Mouse (Mus musculus) lung, postnatal 4 days (tissue): ENCODE measurements at regions not wholly inside any gene's neighbourhood (a gene's known extent, or its start where the extent isn't known, plus 50 kb on each side); places are given as distances from the start of the nearest gene placed in this dataset.

ENCODE experiments used
- DNase-seq, 2 experiments: peaks; one replicate each; pipeline ENCODE4 v3.0.0; 2021

GRCm38 (mm10) chr2:133020173-133020837, 74.6 kb upstream of the Fermt1 start:
- DNase-seq: peak; percentile 55 to 69

GRCm38 (mm10) chr2:133021244-133021643, 75.5 kb upstream of the Fermt1 start:
- no peak for DNase-seq

GRCm38 (mm10) chr2:133027038-133027437, 81.3 kb upstream of the Fermt1 start:
- no peak for DNase-seq

GRCm38 (mm10) chr2:133035421-133035820, 89.7 kb upstream of the Fermt1 start:
- DNase-seq: no peak

GRCm38 (mm10) chr2:133040708-133041107, 95.0 kb upstream of the Fermt1 start:
- no peak for DNase-seq

DNA sequence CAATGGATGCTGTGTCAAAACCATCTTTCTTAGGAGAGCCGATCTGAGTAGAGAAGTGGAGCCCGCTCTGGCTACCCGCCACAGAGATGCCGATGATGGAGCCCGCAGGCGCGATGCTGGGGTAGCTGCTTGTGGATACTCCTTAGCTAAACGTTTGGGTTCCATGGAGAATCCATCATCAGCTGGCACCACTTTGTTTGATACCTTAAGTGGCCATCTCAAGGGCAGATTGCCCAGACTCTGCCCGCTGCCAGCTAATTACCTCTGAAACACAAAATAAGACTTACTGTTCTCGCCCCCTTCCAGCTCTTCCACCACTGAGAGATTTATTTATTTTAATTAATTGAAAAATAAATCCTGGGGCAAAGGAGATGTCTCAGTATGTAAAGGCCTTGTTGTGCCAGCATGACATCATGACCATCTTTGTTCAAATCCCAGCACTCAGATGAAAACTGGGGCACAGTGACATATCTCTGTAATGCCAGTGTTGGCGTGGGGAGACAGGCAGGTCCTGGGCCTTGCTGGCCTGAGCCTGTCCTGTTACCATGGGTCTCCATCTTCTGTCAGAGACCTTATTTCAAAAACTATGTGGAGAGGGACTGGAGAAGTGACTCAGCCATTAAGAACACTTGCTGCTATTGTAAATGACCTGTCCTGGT, 132.1 kb upstream of the Fermt1 start:
- DNase-seq: no peak

GRCm38 (mm10) chr2:133090976-133091375, 145.3 kb upstream of the Fermt1 start:
- DNase-seq: no peak

DNA sequence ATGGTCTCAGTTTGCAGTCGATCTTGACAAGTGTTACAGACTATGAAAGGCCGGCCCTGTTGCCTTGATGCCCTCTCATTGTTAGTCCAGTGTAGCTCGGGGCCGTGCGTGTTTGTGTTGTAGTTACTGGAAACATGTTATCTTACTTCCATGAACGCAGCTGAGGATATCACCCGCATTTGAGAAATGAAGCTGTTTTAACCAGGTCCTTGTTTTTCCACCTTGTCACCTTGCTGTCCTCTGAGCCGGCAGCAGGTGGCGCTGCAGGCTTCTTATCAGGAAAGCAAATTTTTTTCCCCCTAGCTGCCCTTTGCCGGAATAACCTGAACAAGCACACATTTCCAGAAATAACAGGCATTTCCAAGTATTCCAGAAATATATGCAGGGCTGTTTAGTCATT, 167.9 kb upstream of the Fermt1 start:
- DNase-seq: peak; percentile 61 to 67

DNA sequence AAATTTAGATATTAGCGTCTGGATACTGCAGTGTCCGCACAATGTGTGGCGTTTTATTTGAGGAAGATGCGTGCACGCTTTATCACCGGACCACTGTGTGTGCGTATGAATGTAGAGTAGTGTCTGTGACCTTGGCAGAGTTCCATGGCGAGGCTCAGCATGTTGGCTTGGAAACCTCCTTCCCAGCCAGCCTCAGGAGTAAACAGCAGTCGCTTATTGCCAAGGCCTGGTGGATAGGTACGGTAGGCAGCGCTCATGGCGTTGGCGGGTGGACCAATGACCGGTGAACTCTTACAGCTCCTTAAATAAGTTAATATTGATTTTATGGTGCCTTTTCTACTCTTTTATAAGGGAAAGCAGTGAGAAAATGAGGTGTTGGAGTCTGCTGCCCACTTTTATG, 172.9 kb upstream of the Fermt1 start:
- peak in 1 of 2 experiments; percentile 6 for DNase-seq

- no peak for DNase-seq
These were observed 179.6 kb upstream of the Fermt1 start for GRCm38 (mm10) chr2:133125212-133125801.

GRCm38 (mm10) chr2:133134878-133135277, 189.2 kb upstream of the Fermt1 start:
- no peak for DNase-seq

DNA sequence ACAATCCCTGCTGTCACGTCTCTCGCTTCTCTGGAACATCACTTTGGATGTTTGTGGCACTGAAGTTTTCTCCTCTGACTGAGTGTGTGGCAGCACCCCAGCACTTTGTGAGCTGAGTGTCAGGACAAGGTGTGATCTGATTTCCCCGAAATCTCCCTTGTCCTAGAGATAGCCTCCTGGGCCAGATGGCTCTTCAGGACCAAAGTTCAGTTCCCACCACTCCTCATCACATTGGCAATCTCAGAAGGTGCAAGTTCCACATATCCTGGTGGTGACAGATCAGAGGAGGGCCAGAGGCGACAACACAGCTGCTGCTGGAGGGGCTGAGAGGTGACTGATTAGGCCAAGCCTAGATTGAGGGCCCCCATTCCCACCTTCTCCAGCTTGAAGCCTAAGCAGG, 193.2 kb upstream of the Fermt1 start:
- DNase-seq: no peak

- DNase-seq: peak; percentile 71 to 86
These were observed 195.8 kb upstream of the Fermt1 start for GRCm38 (mm10) chr2:133141341-133142035.

- no peak for DNase-seq
These were observed 206.8 kb upstream of the Fermt1 start for GRCm38 (mm10) chr2:133152461-133152860.

DNA sequence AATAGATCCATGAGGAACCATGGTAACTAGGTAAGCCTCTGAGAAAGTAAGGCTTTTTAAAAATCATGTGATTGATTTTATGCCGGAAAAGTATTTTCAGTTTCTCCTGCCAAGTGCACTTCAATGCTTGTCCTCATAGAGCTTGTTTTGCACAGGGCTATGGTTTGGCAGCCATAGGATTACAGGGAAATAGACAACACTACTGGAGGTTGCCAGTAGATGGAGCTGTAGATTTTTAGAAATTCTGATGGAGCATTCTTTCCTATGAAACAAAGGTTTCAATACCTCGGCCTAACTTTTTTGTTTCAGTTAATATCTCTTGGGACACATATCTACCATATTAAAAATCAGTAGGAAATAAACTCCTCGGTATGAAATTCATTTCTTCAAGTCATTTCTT, 210.8 kb upstream of the Fermt1 start:
- DNase-seq: peak in 1 of 2 experiments; percentile 28

DNA sequence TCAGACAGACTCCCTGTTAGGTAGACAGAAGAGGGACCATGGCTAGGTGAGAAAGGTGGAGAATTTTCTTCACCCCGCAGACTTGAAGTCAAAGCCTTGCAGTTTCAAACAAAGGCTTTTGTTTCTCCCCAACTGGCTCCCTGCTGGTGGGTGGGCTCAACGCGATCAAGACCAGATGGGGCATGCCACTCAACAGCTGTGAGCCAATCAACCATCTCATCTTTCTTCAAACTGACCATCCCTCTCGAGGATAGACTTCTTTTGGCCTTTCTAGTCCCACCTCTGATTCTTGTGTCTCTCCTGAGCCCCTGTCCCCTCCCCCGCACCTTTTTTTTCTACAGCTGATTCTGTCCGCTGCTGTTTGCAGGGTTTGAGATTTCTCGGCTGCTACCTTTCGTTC, 212.5 kb upstream of the Fermt1 start:
- no peak for DNase-seq

DNA sequence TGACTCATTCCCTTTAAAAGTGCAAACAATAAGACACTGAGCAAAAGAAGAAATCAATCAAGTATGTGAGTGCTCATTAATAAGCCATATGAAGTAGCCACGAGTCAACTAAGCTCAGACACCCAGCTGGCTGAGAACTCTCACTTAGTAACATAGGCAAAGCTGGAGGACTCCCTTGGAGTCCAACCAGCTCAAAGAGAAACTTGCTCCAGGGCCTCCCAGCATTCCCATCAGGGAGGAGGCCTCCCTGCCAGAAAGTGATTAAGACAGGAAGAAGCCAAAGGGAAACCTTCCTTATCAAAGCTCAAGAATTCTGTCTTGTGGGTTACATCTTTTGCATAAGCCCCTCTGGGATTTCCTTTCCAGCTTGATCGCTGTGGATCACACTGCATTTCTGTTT, 213.7 kb upstream of the Fermt1 start:
- DNase-seq: peak in 1 of 2 experiments; percentile 27

- DNase-seq: no peak
These were observed 230.7 kb upstream of the Fermt1 start for GRCm38 (mm10) chr2:133176411-133176810.

GRCm38 (mm10) chr2:133181216-133181615, 235.5 kb upstream of the Fermt1 start:
- no peak for DNase-seq

DNA sequence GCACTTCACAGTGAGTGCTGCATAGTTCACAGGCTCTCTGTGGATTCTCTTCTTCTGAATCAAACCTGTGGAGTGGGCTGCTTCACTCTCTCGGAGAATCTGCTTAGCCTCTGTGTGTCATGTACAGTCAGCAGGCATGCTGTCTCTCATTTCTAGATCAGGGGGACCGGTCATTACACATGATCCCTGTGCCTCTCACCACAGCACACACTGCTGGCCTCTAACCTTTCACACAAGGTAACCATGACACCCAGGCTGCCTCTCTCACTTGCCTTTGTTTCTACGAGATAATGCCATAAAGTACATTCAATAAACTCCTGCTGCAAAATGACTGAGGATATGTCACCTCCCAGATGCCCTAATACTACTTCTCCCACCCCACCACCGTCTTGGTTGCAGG, 237.2 kb upstream of the Fermt1 start:
- no peak for DNase-seq

DNA sequence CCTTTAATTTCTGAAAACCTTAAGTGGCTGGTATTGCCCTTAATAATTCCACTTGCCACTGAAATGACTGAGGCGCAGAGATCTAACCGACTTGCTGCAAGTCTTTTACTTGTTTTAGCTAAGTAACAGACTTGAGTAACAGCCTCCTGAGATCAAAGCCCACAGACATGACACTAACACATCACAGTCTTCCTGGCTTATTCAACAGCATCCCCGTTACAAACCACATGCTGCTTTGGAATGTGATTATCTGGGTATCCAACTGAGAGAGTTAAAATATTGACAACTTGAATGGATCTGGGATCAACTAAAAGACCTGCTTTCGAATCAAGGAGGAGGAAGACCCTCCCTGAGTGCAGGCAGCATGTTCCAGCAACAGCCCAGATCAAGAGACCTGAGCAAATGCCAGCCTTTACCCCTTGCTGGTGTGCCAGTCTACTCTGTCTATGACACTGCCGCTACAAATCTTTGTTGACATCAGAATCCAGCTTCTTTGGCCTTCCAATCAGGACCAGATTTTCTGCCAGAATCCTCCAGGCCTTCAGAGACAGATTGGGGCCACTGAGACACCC, 258.7 kb upstream of the Fermt1 start:
- no peak for DNase-seq

DNA sequence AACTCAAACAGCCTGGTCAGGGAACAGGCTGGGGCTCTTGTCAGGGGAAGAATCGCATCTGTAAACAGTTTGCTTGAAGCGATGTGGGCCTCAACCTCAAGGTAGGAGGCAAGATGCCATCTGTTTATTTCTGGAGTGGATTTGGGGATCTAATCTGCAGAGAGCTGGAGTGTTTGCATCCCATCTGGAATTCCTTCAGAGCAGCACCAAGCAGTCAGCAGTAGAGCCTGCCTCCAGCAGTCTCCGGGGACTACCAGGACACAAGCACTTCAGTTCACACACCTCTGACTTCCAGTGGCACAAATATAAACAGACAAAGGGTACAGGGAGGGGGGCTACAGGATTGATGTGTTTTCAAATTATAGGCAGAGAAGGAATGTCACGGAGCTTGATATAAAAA, 262.8 kb upstream of the Fermt1 start:
- no peak for DNase-seq
